Mouse (Mus musculus): ENCODE measurements around the gene Asb13. TPM values are rescaled to one million over a fixed set of nuclear protein-coding genes. Genes with fewer than 3 reads are reported as not detected.

Asb13 gene
- polyA plus RNA-seq, 1 experiment from 2014 or later: 7.8 TPM

DNA sequence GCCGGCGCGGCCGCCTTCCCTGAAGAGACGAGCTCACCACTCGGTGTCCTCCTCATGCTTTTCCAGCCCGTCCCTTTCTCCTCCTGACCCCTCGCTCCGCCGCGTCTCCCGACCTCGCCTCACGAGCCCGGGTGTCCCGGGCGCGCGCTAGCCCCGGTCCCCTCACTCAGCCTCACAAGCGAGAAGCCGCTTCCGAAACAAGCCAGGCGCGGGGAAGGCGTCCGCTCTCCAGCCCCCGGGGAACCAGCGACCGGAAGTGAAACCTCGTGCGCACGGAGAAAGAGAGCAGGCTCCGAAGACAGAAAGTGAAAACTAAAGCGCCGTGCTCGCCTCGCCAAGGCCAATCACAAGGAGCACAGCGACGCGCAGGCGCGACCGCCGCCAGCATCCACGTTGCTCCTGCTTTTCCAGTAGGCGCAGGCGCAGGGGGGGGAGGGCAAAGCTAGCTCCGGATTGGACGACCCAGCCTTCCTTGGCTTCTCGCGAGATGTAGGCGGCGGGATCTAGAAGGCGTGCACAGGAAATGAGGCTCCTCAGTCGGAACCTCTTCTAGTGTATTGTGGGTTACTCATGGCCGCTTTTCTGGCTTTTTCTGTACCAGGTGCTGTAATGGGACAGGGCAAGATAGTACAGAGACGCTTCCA lies 22.9 kb upstream of the Asb13 start, which contains the start of gene Fam208b:
Fam208b (minus strand) TSS at position 314 of the 644 bp plus-strand sequence.
- peak; percentile 99 for DNase-seq
- Histone ChIP-seq H3K27me3 (ENCODE audit: insufficient read depth, low read length) (no peaks in the 10 kb centered on the region), H3K4me3 (ENCODE audit: low read depth, low read length) (peak within 1 kb of the TSS; percentile 96), H3K4me1 (ENCODE audit: insufficient read depth) (0 out of 2 replicates have a peak, but pooled peaks cover 3% of the 10 kb centered on the region), H3K9me3 (ENCODE audit: low read length) (no peaks in the 10 kb centered on the region), H3K9ac (replicated peaks) (peak within 1 kb of the TSS; percentile 98), H3K36me3 (replicated peaks; ENCODE audit: insufficient read depth, low read length) (no peaks in the 10 kb centered on the region), H3K4me2 (ENCODE audit: low read depth, low read length) (peak within 1 kb of the TSS; percentile 92), H3K27ac (ENCODE audit: low read depth) (peak within 1 kb of the TSS; percentile 99)
- under 1% methylated on average over 58 of the region's 58 CpGs for WGBS (ENCODE audit: insufficient replicate concordance)
- TF ChIP-seq CTCF (IDR thresholded peaks at IDR 0.05; ENCODE audit: low read depth) (no peak), EP300 (IDR thresholded peaks at IDR 0.05; ENCODE audit: low read depth) (peak; percentile 87)
- peak; percentile 100 for ATAC-seq

DNA sequence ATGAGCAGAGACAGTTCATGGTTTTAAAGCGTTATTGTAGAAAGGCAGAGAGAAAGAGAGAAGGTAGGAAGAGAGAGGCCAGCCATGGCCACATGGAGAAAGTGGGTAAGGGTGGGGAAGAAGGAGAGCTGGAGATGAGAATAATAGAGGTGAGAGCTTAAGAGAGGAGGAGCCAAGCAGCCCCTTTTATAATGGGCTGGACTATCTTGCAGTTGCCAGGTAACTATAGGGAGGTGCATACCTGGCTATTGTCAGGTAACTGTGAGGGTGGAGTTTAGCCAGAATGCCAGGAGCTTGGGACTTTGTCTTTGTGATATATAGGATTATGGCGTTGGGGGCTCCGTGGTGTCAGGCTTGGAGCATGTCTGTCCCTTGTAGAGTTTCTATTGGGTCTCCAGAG lies 6.7 kb upstream of the Asb13 start:
- no peak overlapping the region for H3K9ac ChIP-seq (replicated peaks)
- H3K27ac ChIP-seq (ENCODE audit: low read depth): no peak overlapping the region
- ATAC-seq (no peak), DNase-seq (no peak)
- H3K36me3 ChIP-seq (replicated peaks; ENCODE audit: insufficient read depth, low read length): no peaks in the 10 kb centered on the region
- H3K9me3 ChIP-seq (ENCODE audit: low read length): no peaks in the 10 kb centered on the region
- WGBS (ENCODE audit: insufficient replicate concordance): 51% methylated on average over 3 of the region's 3 CpGs
- no peaks in the 10 kb centered on the region for H3K27me3 ChIP-seq (ENCODE audit: insufficient read depth, low read length)
- TF ChIP-seq CTCF (IDR thresholded peaks at IDR 0.05; ENCODE audit: low read depth) (no peak), EP300 (IDR thresholded peaks at IDR 0.05; ENCODE audit: low read depth) (no peak)
- H3K4me2 ChIP-seq (ENCODE audit: low read depth, low read length): no peak overlapping the region
- H3K4me3 ChIP-seq (ENCODE audit: low read depth, low read length): no peak overlapping the region
- no peaks in the 10 kb centered on the region for H3K4me1 ChIP-seq (ENCODE audit: insufficient read depth)

DNA sequence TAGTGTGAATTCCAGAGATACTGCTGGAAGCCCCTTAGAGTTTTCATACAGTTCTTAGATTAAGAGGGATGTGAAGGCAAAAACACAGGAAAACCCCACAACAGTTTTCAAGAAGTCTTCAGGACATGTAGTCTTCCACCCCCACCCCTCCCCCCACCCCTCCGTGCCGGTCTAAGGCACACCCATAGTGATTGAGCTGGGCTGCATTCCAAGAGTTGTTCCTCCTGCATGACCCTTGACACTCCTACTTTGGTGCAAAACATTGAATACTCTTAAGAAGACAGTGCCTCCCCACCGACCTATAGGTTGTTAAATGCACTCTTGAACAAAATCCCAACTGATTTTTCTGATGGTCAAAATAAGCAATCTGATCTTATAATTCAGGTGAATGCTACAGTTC lies 5.7 kb upstream of the Asb13 start:
- no peaks in the 10 kb centered on the region for H3K4me1 ChIP-seq (ENCODE audit: insufficient read depth)
- ATAC-seq (no peak), DNase-seq (no peak)
- TF ChIP-seq CTCF (IDR thresholded peaks at IDR 0.05; ENCODE audit: low read depth) (no peak), EP300 (IDR thresholded peaks at IDR 0.05; ENCODE audit: low read depth) (no peak)
- no peaks in the 10 kb centered on the region for H3K27me3 ChIP-seq (ENCODE audit: insufficient read depth, low read length)
- no peak overlapping the region for H3K27ac ChIP-seq (ENCODE audit: low read depth)
- H3K4me3 ChIP-seq (ENCODE audit: low read depth, low read length): no peak overlapping the region
- no peak overlapping the region for H3K9ac ChIP-seq (replicated peaks)
- H3K36me3 ChIP-seq (replicated peaks; ENCODE audit: insufficient read depth, low read length): no peaks in the 10 kb centered on the region
- WGBS (ENCODE audit: insufficient replicate concordance): 24% methylated on average over 3 of the region's 3 CpGs
- no peaks in the 10 kb centered on the region for H3K9me3 ChIP-seq (ENCODE audit: low read length)
- no peak overlapping the region for H3K4me2 ChIP-seq (ENCODE audit: low read depth, low read length)

DNA sequence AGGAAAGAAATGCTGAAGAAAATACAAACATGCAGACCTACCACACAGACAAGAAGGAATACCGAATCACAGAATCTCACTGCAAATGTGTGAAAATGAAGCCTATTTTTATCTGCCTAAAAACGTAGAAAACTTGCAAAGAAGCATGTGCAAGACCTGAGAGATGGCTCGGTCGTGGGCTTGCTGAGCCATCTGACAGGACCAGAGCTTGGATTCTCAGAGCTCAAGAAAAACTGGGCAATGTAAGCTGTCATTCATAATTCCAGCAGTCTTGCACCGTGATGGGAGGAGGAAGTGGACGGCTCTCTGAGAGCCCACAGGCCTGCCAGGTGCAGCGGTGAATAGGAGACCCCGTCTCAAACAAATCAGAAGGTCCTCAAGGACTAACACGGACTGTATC lies 1.3 kb upstream of the Asb13 start:
- DNase-seq: no peak
- 76% methylated on average over 9 of the region's 9 CpGs for WGBS (ENCODE audit: insufficient replicate concordance)
- Histone ChIP-seq H3K9ac (replicated peaks) (no peak overlapping the region), H3K36me3 (replicated peaks; ENCODE audit: insufficient read depth, low read length) (no peaks in the 10 kb centered on the region), H3K9me3 (ENCODE audit: low read length) (no peaks in the 10 kb centered on the region), H3K4me2 (ENCODE audit: low read depth, low read length) (no peak overlapping the region), H3K4me3 (ENCODE audit: low read depth, low read length) (no peak overlapping the region), H3K27me3 (ENCODE audit: insufficient read depth, low read length) (no peaks in the 10 kb centered on the region), H3K27ac (ENCODE audit: low read depth) (no peak overlapping the region), H3K4me1 (ENCODE audit: insufficient read depth) (peaks cover 6% of the 10 kb centered on the region; the same call in 1 of the 2 replicates)
- TF ChIP-seq EP300 (IDR thresholded peaks at IDR 0.05; ENCODE audit: low read depth) (no peak), CTCF (IDR thresholded peaks at IDR 0.05; ENCODE audit: low read depth) (no peak)
- ATAC-seq: no peak

DNA sequence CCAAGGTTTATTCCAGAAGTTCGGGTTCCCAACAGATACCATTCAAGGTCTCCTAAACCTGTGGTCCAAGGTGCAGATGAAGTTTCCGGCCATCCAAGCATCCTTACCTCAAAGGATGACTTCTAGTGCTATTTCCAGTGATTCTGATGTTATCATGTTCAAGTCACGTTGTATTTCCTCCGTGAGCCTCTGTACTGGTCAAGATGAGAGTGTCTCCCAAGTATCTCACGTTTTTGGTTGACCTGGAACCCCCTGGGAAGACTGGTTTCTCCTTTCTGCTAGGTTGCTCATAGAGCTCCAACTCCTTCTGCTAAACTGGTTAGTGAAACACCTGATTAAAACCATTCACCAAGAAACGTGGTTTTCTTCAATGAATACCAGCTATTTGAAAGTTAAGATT lies 701 bp upstream of the Asb13 start:
- DNase-seq (no peak), ATAC-seq (no peak)
- H3K4me2 ChIP-seq (ENCODE audit: low read depth, low read length): no peak overlapping the region
- H3K27me3 ChIP-seq (ENCODE audit: insufficient read depth, low read length): no peaks in the 10 kb centered on the region
- peaks cover 6% of the 10 kb centered on the region; the same call in 1 of the 2 replicates for H3K4me1 ChIP-seq (ENCODE audit: insufficient read depth)
- TF ChIP-seq CTCF (IDR thresholded peaks at IDR 0.05; ENCODE audit: low read depth): no peak
- no peak for TF ChIP-seq EP300 (IDR thresholded peaks at IDR 0.05; ENCODE audit: low read depth)
- H3K9me3 ChIP-seq (ENCODE audit: low read length): no peaks in the 10 kb centered on the region
- H3K36me3 ChIP-seq (replicated peaks; ENCODE audit: insufficient read depth, low read length): no peaks in the 10 kb centered on the region
- H3K4me3 ChIP-seq (ENCODE audit: low read depth, low read length): 0 out of 2 replicates have a peak overlapping the region, but pooled peaks have one; percentile 72
- no peak overlapping the region for H3K27ac ChIP-seq (ENCODE audit: low read depth)
- H3K9ac ChIP-seq (replicated peaks): no peak overlapping the region
- WGBS (ENCODE audit: insufficient replicate concordance): 33% methylated on average over 6 of the region's 6 CpGs

DNA sequence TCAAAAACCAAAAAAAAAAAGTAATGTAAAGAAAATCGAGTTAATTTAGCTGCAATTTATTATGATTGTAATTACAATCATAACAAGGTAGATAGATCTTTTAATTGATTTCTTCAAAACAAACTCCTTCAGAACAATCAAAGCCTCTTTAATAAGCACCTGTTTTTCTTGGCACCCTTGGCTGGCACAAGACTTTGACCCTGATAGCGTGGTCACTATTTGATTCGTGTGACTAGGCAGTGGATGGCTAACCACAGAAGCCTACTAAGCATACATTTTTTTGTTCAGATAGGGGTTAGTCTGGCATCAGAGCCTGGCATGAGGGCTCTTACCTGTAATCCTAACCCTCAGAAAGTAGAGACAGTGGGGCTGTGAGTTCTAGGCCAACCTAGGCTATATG lies 1.2 kb downstream of the Asb13 start:
- Histone ChIP-seq H3K9ac (replicated peaks) (no peak overlapping the region), H3K36me3 (replicated peaks; ENCODE audit: insufficient read depth, low read length) (no peaks in the 10 kb centered on the region), H3K27me3 (ENCODE audit: insufficient read depth, low read length) (no peaks in the 10 kb centered on the region), H3K4me2 (ENCODE audit: low read depth, low read length) (peak overlapping the region; percentile 87; the same call in 1 of the 2 replicates), H3K4me1 (ENCODE audit: insufficient read depth) (peaks cover 6% of the 10 kb centered on the region; the same call in 1 of the 2 replicates), H3K9me3 (ENCODE audit: low read length) (no peaks in the 10 kb centered on the region), H3K27ac (ENCODE audit: low read depth) (no peak overlapping the region), H3K4me3 (ENCODE audit: low read depth, low read length) (no peak overlapping the region)
- ATAC-seq (no peak), DNase-seq (no peak)
- TF ChIP-seq EP300 (IDR thresholded peaks at IDR 0.05; ENCODE audit: low read depth) (no peak), CTCF (IDR thresholded peaks at IDR 0.05; ENCODE audit: low read depth) (no peak)
- WGBS (ENCODE audit: insufficient replicate concordance): 74% methylated on average over 3 of the region's 3 CpGs
